Mouse (Mus musculus): ENCODE results near the gene Ncbp3. TPM values are rescaled to one million over a fixed set of nuclear protein-coding genes. Genes with fewer than 3 reads are reported as not detected.
A peak's percentile ranks its signal among the peaks of the same experiment; 100 is the strongest.

Ncbp3 gene
- polyA plus RNA-seq (2012; rRNA removed) (6.3 and 7.1 TPM in 2 replicates), polyA plus RNA-seq (2014; fragmentation: Nextera tagmentation; extraction: Ambion mirVana) (10.1 and 11.7 TPM in 2 replicates)

DNA sequence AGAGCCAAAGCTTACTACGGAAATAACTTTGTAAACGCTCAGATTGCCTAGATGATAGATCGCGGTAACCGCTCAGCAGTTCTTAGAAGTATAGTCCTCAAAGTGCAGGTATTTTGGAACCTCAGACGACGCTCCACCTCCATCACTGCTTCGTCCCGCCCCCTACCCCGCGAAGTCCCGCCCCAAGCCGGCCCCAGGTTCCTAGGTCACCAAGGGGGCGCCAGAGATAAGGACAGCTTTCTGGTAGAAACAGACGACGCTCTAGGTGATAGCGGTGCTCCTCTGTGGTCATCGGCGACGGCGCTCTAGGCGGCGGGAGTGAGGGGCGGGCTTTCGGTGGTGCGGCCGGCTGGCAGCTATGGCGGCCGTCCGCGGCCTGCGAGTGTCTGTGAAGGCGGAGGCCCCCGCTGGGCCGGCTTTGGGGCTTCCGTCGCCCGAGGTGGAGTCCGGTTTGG lies at the start of gene Ncbp3:
TSS of gene Ncbp3 (plus strand) at position 242 of the 455 bp plus-strand sequence.
- H3K27me3 ChIP-seq (ENCODE audit: control insufficient read depth, insufficient read depth, low read length) = no peaks in the 10 kb centered on the region
- H3K36me3 ChIP-seq (ENCODE audit: control insufficient read depth, insufficient read depth, low read length) = peaks cover 16% of the 10 kb centered on the region
- peak; percentile 97 for DNase-seq (ENCODE audit: low spot score)
- H3K4me3 ChIP-seq (replicated peaks; ENCODE audit: low read length) = peak within 1 kb of the TSS; percentile 78
- no peaks in the 10 kb centered on the region for H3K9me3 ChIP-seq (ENCODE audit: control insufficient read depth, low read length)
- peak within 1 kb of the TSS; percentile 91 for H3K9ac ChIP-seq (ENCODE audit: low read depth, low read length, severe bottlenecking)
- peaks cover 7% of the 10 kb centered on the region for H3K4me1 ChIP-seq (ENCODE audit: control insufficient read depth, insufficient read depth, low read length)
- peak within 1 kb of the TSS; percentile 73 for H3K4me2 ChIP-seq (replicated peaks; ENCODE audit: low read depth, low read length, severe bottlenecking)
- peak; percentile 97 for ATAC-seq (ENCODE audit: low FRiP score, low read depth)
- TF ChIP-seq POLR2A (IDR thresholded peaks at IDR 0.05; ENCODE audit: borderline replicate concordance, extremely low read depth, insufficient read depth, insufficient read length) = peak; percentile 90
- WGBS = 1% methylated on average over 39 of the region's 39 CpGs
- peak within 1 kb of the TSS; percentile 80 for H3K27ac ChIP-seq (replicated peaks; ENCODE audit: low read depth, low read length)

- H3K4me2 ChIP-seq (replicated peaks; ENCODE audit: low read depth, low read length, severe bottlenecking) = no peak within 1 kb of the TSS
- WGBS = 36% methylated on average over 8 of the region's 8 CpGs
- no peak within 1 kb of the TSS for H3K4me3 ChIP-seq (replicated peaks; ENCODE audit: low read length)
- no peaks in the 10 kb centered on the region for H3K9me3 ChIP-seq (ENCODE audit: control insufficient read depth, low read length)
- DNase-seq (ENCODE audit: low spot score) (no peak), ATAC-seq (ENCODE audit: low FRiP score, low read depth) (no peak)
- H3K36me3 ChIP-seq (ENCODE audit: control insufficient read depth, insufficient read depth, low read length) = no peaks in the 10 kb centered on the region
- H3K4me1 ChIP-seq (ENCODE audit: control insufficient read depth, insufficient read depth, low read length) = no peaks in the 10 kb centered on the region
- no peak for TF ChIP-seq POLR2A (IDR thresholded peaks at IDR 0.05; ENCODE audit: borderline replicate concordance, extremely low read depth, insufficient read depth, insufficient read length)
- no peak within 1 kb of the TSS for H3K27ac ChIP-seq (replicated peaks; ENCODE audit: low read depth, low read length)
- no peak within 1 kb of the TSS for H3K9ac ChIP-seq (ENCODE audit: low read depth, low read length, severe bottlenecking)
- H3K27me3 ChIP-seq (ENCODE audit: control insufficient read depth, insufficient read depth, low read length) = no peaks in the 10 kb centered on the region
Observed at GRCm38 (mm10) chr11:72998771-72999170, 48.8 kb upstream of the Ncbp3 start, which contains the start of gene P2rx1. P2rx1 (plus strand) TSS chr11:72999103.

DNA sequence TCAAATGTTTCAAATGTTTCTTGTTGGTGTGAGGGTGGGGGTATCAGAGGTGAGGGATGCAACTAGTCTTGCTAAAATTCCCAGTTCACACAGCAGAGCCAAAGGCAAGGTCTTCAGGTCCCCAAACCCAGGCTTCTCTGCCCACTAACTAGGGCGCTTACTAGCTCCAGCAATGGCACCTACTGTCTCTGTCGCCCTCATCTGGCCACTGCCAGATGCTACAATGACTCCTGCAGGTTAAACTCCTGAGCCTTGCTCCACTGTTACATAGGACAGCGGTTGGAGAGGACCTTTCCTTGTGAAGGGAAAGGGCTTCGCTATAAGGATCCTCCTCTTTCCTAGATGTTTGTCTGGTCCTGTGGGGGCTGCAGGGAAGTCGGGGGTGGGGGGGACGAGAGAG lies 46.6 kb upstream of the Ncbp3 start:
- DNase-seq (ENCODE audit: low spot score) (peak; percentile 60), ATAC-seq (ENCODE audit: low FRiP score, low read depth) (no peak; the same call in 1 of the 2 replicates)
- H3K4me1 ChIP-seq (ENCODE audit: control insufficient read depth, insufficient read depth, low read length) = no peaks in the 10 kb centered on the region
- H3K27me3 ChIP-seq (ENCODE audit: control insufficient read depth, insufficient read depth, low read length) = no peaks in the 10 kb centered on the region
- H3K4me3 ChIP-seq (replicated peaks; ENCODE audit: low read length) = no peak overlapping the region
- no peak overlapping the region for H3K27ac ChIP-seq (replicated peaks; ENCODE audit: low read depth, low read length)
- H3K9ac ChIP-seq (ENCODE audit: low read depth, low read length, severe bottlenecking) = no peak overlapping the region
- no peaks in the 10 kb centered on the region for H3K36me3 ChIP-seq (ENCODE audit: control insufficient read depth, insufficient read depth, low read length)
- 14% methylated on average over 6 of the region's 6 CpGs for WGBS
- no peak for TF ChIP-seq POLR2A (IDR thresholded peaks at IDR 0.05; ENCODE audit: borderline replicate concordance, extremely low read depth, insufficient read depth, insufficient read length)
- no peaks in the 10 kb centered on the region for H3K9me3 ChIP-seq (ENCODE audit: control insufficient read depth, low read length)
- H3K4me2 ChIP-seq (replicated peaks; ENCODE audit: low read depth, low read length, severe bottlenecking) = no peak overlapping the region

GRCm38 (mm10) chr11:73006377-73006776 lies 41.2 kb upstream of the Ncbp3 start:
- 0% methylated on average over 2 of the region's 2 CpGs for WGBS
- Histone ChIP-seq H3K36me3 (ENCODE audit: control insufficient read depth, insufficient read depth, low read length) (no peaks in the 10 kb centered on the region), H3K4me2 (replicated peaks; ENCODE audit: low read depth, low read length, severe bottlenecking) (no peak overlapping the region), H3K9me3 (ENCODE audit: control insufficient read depth, low read length) (no peaks in the 10 kb centered on the region), H3K4me1 (ENCODE audit: control insufficient read depth, insufficient read depth, low read length) (no peaks in the 10 kb centered on the region), H3K27me3 (ENCODE audit: control insufficient read depth, insufficient read depth, low read length) (no peaks in the 10 kb centered on the region), H3K27ac (replicated peaks; ENCODE audit: low read depth, low read length) (no peak overlapping the region), H3K4me3 (replicated peaks; ENCODE audit: low read length) (no peak overlapping the region), H3K9ac (ENCODE audit: low read depth, low read length, severe bottlenecking) (no peak overlapping the region)
- DNase-seq (ENCODE audit: low spot score) (peak; percentile 75), ATAC-seq (ENCODE audit: low FRiP score, low read depth) (peak; percentile 50; the same call in 1 of the 2 replicates)
- no peak for TF ChIP-seq POLR2A (IDR thresholded peaks at IDR 0.05; ENCODE audit: borderline replicate concordance, extremely low read depth, insufficient read depth, insufficient read length)

- no peaks in the 10 kb centered on the region for H3K36me3 ChIP-seq (ENCODE audit: control insufficient read depth, insufficient read depth, low read length)
- 65% methylated on average over 3 of the region's 3 CpGs for WGBS
- H3K4me2 ChIP-seq (replicated peaks; ENCODE audit: low read depth, low read length, severe bottlenecking) = no peak overlapping the region
- no peaks in the 10 kb centered on the region for H3K27me3 ChIP-seq (ENCODE audit: control insufficient read depth, insufficient read depth, low read length)
- H3K4me3 ChIP-seq (replicated peaks; ENCODE audit: low read length) = no peak overlapping the region
- ATAC-seq (ENCODE audit: low FRiP score, low read depth) (no peak), DNase-seq (ENCODE audit: low spot score) (no peak)
- no peaks in the 10 kb centered on the region for H3K4me1 ChIP-seq (ENCODE audit: control insufficient read depth, insufficient read depth, low read length)
- TF ChIP-seq POLR2A (IDR thresholded peaks at IDR 0.05; ENCODE audit: borderline replicate concordance, extremely low read depth, insufficient read depth, insufficient read length) = no peak
- no peak overlapping the region for H3K9ac ChIP-seq (ENCODE audit: low read depth, low read length, severe bottlenecking)
- no peaks in the 10 kb centered on the region for H3K9me3 ChIP-seq (ENCODE audit: control insufficient read depth, low read length)
- no peak overlapping the region for H3K27ac ChIP-seq (replicated peaks; ENCODE audit: low read depth, low read length)
Observed at GRCm38 (mm10) chr11:73007113-73007512, 40.5 kb upstream of the Ncbp3 start.
